Mouse (Mus musculus): ENCODE data around the gene Cd248. TPM values are rescaled to one million over a fixed set of nuclear protein-coding genes. Genes with fewer than 3 reads are reported as not detected.
"Not testable (repeated sequence)": the region's sequence is repeated elsewhere in the genome, so short reads cannot be mapped to it uniquely, and the experiment has no call there.

Cd248 gene
- polyA plus RNA-seq, 1 experiment from 2014 or later = 3.7 TPM

DNA sequence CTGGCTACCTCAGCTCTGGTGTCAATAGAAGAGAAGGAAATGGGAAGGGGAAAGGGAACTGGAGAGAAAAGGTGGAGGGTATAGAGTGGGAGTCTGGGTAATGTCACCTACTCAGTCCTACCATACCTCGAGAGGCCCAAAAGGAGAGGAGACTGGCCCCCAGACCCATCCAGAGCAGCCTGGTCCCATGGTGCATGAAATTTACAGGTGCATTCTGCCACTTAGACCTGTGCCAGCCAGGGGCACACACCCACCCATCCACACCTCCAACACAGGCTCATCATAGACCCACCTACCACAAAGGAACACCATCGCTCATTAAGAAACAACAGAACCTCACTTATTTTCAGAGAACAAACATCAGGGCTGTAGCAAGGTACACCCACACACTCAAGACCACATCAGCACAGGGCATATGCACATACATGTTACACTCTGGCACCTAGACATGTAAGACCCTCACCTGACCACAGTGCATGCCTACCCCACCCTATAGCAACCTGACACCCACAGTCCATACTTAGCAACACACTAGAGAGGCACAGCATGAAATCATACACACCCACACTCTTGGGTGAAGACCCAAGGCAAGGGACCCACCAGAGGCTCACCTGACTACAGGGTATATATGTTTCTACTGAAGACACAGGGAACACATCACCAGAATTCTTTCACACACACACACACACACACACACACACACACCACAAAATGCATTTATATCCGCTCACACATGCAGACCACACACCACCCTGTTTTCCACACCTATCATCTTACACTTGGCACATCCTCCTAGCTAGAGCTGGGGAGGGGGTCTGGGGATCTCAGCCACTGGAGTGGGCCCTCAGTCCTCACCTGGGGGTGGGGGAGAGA is 16.3 kb downstream of the Cd248 start:
- peaks cover 72% of the 10 kb centered on the region for H3K27me3 ChIP-seq (ENCODE audit: control insufficient read depth, insufficient read depth, low read depth, low read length)
- no peak overlapping the region for H3K9ac ChIP-seq (ENCODE audit: low read depth, low read length)
- no peaks in the 10 kb centered on the region for H3K9me3 ChIP-seq (replicated peaks; ENCODE audit: control insufficient read depth, low read length)
- H3K4me2 ChIP-seq (ENCODE audit: low read depth, low read length) = no peak overlapping the region
- H3K36me3 ChIP-seq (ENCODE audit: control insufficient read depth, insufficient read depth) = no peaks in the 10 kb centered on the region
- H3K27ac ChIP-seq (ENCODE audit: low read length) = no peak overlapping the region
- 53% methylated on average over 3 of the region's 3 CpGs for WGBS (ENCODE audit: insufficient replicate concordance)
- no peak for ATAC-seq (ENCODE audit: low read depth)
- peaks cover 18% of the 10 kb centered on the region for H3K4me1 ChIP-seq (ENCODE audit: control insufficient read depth, low read depth, low read length)
- no peak overlapping the region for H3K4me3 ChIP-seq (ENCODE audit: low read depth, low read length)

- Histone ChIP-seq H3K4me2 (ENCODE audit: low read depth, low read length) (peak overlapping the region; percentile 79), H3K9ac (ENCODE audit: low read depth, low read length) (no peak overlapping the region), H3K4me3 (ENCODE audit: low read depth, low read length) (peak overlapping the region; percentile 56), H3K9me3 (replicated peaks; ENCODE audit: control insufficient read depth, low read length) (no peaks in the 10 kb centered on the region), H3K36me3 (ENCODE audit: control insufficient read depth, insufficient read depth) (no peaks in the 10 kb centered on the region), H3K4me1 (ENCODE audit: control insufficient read depth, low read depth, low read length) (peaks cover 21% of the 10 kb centered on the region), H3K27ac (ENCODE audit: low read length) (no peak overlapping the region), H3K27me3 (ENCODE audit: control insufficient read depth, insufficient read depth, low read depth, low read length) (peaks cover 72% of the 10 kb centered on the region)
- ATAC-seq (ENCODE audit: low read depth) = no peak
- WGBS (ENCODE audit: insufficient replicate concordance) = 4% methylated on average over 15 of the region's 15 CpGs
Observed at GRCm38 (mm10) chr19:5084834-5085144, 16.9 kb downstream of the Cd248 start.

DNA sequence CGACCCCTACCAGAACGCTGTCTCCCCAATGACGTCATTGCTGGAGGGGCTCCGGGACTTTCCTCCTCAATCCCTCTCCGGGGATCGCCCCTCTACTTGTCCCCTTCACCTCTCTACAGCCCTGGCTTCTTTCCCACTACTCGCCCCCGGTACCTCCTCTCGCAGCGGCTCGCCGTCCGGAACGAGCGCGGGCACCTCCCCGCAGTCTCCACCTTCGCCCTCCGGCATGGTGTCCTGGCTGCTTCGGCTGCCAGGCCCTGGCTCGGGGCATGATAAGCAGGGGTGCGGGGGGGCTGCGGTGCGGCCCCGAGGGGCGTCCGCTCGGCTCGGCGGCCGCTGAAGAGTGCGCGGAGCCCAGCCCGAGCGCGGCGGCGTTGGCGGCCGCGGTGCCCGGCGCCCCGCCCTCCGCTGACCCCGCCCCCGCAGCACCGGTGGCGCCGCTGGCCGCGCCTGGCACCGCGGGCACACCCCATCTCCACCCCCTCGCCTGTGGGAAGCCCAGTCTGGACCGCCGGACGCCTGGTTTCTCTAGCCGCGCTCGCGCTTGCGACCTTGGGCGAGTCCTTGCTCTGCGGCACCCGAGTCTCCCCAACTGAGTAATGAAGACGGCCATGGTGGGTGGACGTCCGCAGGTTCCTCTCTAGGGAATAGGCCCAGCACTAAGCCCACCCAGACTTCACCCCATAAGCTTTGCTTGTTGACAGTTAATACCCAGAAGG is 17.4 kb downstream of the Cd248 start, which contains the start of gene Tmem151a:
TSS of gene Tmem151a (minus strand) at position 387 of the 719 bp plus-strand sequence.
- H3K36me3 ChIP-seq (ENCODE audit: control insufficient read depth, insufficient read depth) = no peaks in the 10 kb centered on the region
- no peak within 1 kb of the TSS for H3K27ac ChIP-seq (ENCODE audit: low read length)
- ATAC-seq (ENCODE audit: low read depth) = no peak
- H3K27me3 ChIP-seq (ENCODE audit: control insufficient read depth, insufficient read depth, low read depth, low read length) = peaks cover 67% of the 10 kb centered on the region
- peak within 1 kb of the TSS; percentile 79 for H3K4me2 ChIP-seq (ENCODE audit: low read depth, low read length)
- peak within 1 kb of the TSS; percentile 56 for H3K4me3 ChIP-seq (ENCODE audit: low read depth, low read length)
- peaks cover 21% of the 10 kb centered on the region for H3K4me1 ChIP-seq (ENCODE audit: control insufficient read depth, low read depth, low read length)
- H3K9me3 ChIP-seq (replicated peaks; ENCODE audit: control insufficient read depth, low read length) = no peaks in the 10 kb centered on the region
- WGBS (ENCODE audit: insufficient replicate concordance) = 1% methylated on average over 64 of the region's 69 CpGs
- H3K9ac ChIP-seq (ENCODE audit: low read depth, low read length) = no peak within 1 kb of the TSS

- H3K4me3 ChIP-seq (ENCODE audit: low read depth, low read length); H3K4me2 ChIP-seq (ENCODE audit: low read depth, low read length); ATAC-seq (ENCODE audit: low read depth); H3K36me3 ChIP-seq (ENCODE audit: control insufficient read depth, insufficient read depth); H3K9me3 ChIP-seq (replicated peaks; ENCODE audit: control insufficient read depth, low read length); H3K9ac ChIP-seq (ENCODE audit: low read depth, low read length); H3K27ac ChIP-seq (ENCODE audit: low read length): not testable (repeated sequence)
- Histone ChIP-seq H3K4me1 (ENCODE audit: control insufficient read depth, low read depth, low read length) (peaks cover 21% of the 10 kb centered on the region), H3K27me3 (ENCODE audit: control insufficient read depth, insufficient read depth, low read depth, low read length) (peaks cover 55% of the 10 kb centered on the region)
- 48% methylated on average over 4 of the region's 4 CpGs for WGBS (ENCODE audit: insufficient replicate concordance)
Observed at GRCm38 (mm10) chr19:5086533-5086932, 18.7 kb downstream of the Cd248 start.

- WGBS (ENCODE audit: insufficient replicate concordance) = under 1% methylated on average over 58 of the region's 58 CpGs
- Histone ChIP-seq H3K36me3 (ENCODE audit: control insufficient read depth, insufficient read depth) (no peaks in the 10 kb centered on the region; the same call in 1 of the 2 replicates), H3K27ac (ENCODE audit: low read length) (peak within 1 kb of the TSS; percentile 92), H3K9ac (ENCODE audit: low read depth, low read length) (peak within 1 kb of the TSS; percentile 79), H3K27me3 (ENCODE audit: control insufficient read depth, insufficient read depth, low read depth, low read length) (peaks cover 39% of the 10 kb centered on the region), H3K4me1 (ENCODE audit: control insufficient read depth, low read depth, low read length) (peaks cover 21% of the 10 kb centered on the region), H3K9me3 (replicated peaks; ENCODE audit: control insufficient read depth, low read length) (no peaks in the 10 kb centered on the region), H3K4me2 (ENCODE audit: low read depth, low read length) (peak within 1 kb of the TSS; percentile 91), H3K4me3 (ENCODE audit: low read depth, low read length) (peak within 1 kb of the TSS; percentile 83)
- peak; percentile 88 for ATAC-seq (ENCODE audit: low read depth)
Observed at GRCm38 (mm10) chr19:5087884-5088728, 20.2 kb downstream of the Cd248 start, which contains the start of gene Yif1a. Gene Yif1a, plus strand, starts transcription at chr19:5088538.

- Histone ChIP-seq H3K9ac (ENCODE audit: low read depth, low read length) (peak overlapping the region; percentile 79), H3K4me3 (ENCODE audit: low read depth, low read length) (peak overlapping the region; percentile 83), H3K36me3 (ENCODE audit: control insufficient read depth, insufficient read depth) (no peaks in the 10 kb centered on the region; the same call in 1 of the 2 replicates), H3K9me3 (replicated peaks; ENCODE audit: control insufficient read depth, low read length) (no peaks in the 10 kb centered on the region), H3K27ac (ENCODE audit: low read length) (no peak overlapping the region), H3K4me1 (ENCODE audit: control insufficient read depth, low read depth, low read length) (peaks cover 27% of the 10 kb centered on the region), H3K27me3 (ENCODE audit: control insufficient read depth, insufficient read depth, low read depth, low read length) (peaks cover 27% of the 10 kb centered on the region), H3K4me2 (ENCODE audit: low read depth, low read length) (peak overlapping the region; percentile 91)
- 84% methylated on average over 4 of the region's 4 CpGs for WGBS (ENCODE audit: insufficient replicate concordance)
- ATAC-seq (ENCODE audit: low read depth) = no peak
Observed at GRCm38 (mm10) chr19:5089324-5089723, 21.4 kb downstream of the Cd248 start.

DNA sequence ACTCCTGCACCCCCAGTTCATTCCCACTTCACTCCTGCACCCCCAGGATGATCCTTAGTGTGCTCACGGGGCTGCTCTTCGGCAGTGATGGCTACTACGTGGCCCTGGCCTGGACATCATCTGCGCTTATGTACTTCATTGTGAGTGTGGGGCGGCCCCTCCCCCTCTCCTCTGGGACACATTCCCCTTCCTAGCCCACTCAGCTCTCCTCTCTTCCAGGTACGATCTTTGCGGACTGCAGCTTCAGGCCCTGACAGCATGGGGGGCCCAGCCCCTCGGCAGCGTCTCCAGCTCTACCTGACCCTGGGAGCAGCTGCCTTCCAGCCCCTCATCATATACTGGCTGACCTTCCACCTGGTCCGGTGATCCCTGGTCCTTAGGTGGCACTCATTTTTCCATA is 24.2 kb downstream of the Cd248 start:
- H3K4me1 ChIP-seq (ENCODE audit: control insufficient read depth, low read depth, low read length) = peaks cover 25% of the 10 kb centered on the region
- H3K4me3 ChIP-seq (ENCODE audit: low read depth, low read length) = no peak overlapping the region
- 70% methylated on average over 10 of the region's 10 CpGs for WGBS (ENCODE audit: insufficient replicate concordance)
- ATAC-seq (ENCODE audit: low read depth) = no peak
- H3K9me3 ChIP-seq (replicated peaks; ENCODE audit: control insufficient read depth, low read length) = no peaks in the 10 kb centered on the region
- H3K4me2 ChIP-seq (ENCODE audit: low read depth, low read length) = no peak overlapping the region
- H3K9ac ChIP-seq (ENCODE audit: low read depth, low read length) = no peak overlapping the region
- no peak overlapping the region for H3K27ac ChIP-seq (ENCODE audit: low read length)
- H3K27me3 ChIP-seq (ENCODE audit: control insufficient read depth, insufficient read depth, low read depth, low read length) = peaks cover 9% of the 10 kb centered on the region
- no peaks in the 10 kb centered on the region; the same call in 1 of the 2 replicates for H3K36me3 ChIP-seq (ENCODE audit: control insufficient read depth, insufficient read depth)

DNA sequence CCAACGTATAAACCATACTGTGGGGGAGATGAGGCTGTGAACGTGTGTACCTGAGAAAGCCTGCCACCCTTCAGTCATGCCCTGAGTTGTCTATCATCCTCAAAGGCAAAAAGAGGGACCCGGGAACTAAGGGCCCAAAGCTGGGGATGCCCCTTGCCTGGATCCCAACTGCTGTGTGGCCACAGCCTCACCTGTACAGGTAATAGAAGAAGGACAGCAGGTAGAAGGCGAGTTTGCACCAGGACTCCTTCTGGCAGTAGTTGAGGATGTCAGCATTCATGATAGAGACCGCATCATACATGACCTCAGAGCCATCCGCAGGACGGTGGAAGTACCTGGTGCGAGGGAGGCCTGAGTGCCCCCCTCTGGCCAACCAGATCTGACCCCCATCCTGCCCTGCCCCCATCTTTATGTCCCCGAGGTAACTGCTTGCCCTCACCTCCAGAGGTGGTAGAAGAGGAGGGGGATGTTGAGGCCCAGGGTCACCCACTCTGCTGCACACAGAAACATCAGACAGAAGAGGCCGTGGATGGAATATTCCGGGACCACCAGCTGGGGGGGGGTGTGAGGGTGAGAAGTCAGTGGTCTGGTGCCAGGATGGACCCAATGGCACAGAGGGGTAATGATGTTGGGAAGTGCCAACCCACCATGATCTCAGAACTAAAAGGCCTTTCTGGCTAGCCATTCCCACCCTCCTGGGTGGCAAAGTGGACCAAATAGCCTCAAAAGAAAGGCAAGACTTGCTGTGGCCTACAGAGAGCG is 25.8 kb downstream of the Cd248 start:
- no peak overlapping the region for H3K9ac ChIP-seq (ENCODE audit: low read depth, low read length)

More for the DNA sequence above, 25.8 kb downstream of the Cd248 start:
- no peak overlapping the region for H3K4me2 ChIP-seq (ENCODE audit: low read depth, low read length)
- H3K27ac ChIP-seq (ENCODE audit: low read length) = no peak overlapping the region
- no peaks in the 10 kb centered on the region; the same call in 1 of the 2 replicates for H3K36me3 ChIP-seq (ENCODE audit: control insufficient read depth, insufficient read depth)
- peaks cover 14% of the 10 kb centered on the region for H3K27me3 ChIP-seq (ENCODE audit: control insufficient read depth, insufficient read depth, low read depth, low read length)
- H3K4me3 ChIP-seq (ENCODE audit: low read depth, low read length) = no peak overlapping the region
- peaks cover 31% of the 10 kb centered on the region for H3K4me1 ChIP-seq (ENCODE audit: control insufficient read depth, low read depth, low read length)
- 61% methylated on average over 12 of the region's 12 CpGs for WGBS (ENCODE audit: insufficient replicate concordance)
- no peak for ATAC-seq (ENCODE audit: low read depth)
- H3K9me3 ChIP-seq (replicated peaks; ENCODE audit: control insufficient read depth, low read length) = no peaks in the 10 kb centered on the region

All from liver, embryonic 16.5 days (tissue).